Mouse (Mus musculus) liver, embryonic 16.5 days (tissue): ENCODE results near the gene Maob. TPM values are rescaled to one million over a fixed set of nuclear protein-coding genes. Genes with fewer than 3 reads are reported as not detected.

Experiments
- ATAC-seq: fragments of 200-750 bp; cut with Nextera tagmentation; 2 replicates; pipeline ENCODE4 v1.8.0; 2017; ENCODE audit warnings: low read depth, mild to moderate bottlenecking, moderate number of reproducible peaks, moderate library complexity
- H3K27ac ChIP-seq: fragments of 300-500 bp; sonication (generic); 2 replicates; pipeline ENCODE4 v1.5.1; 2014; ENCODE audit warnings: mild to moderate bottlenecking, low read length
- H3K27me3 ChIP-seq: fragments of 300-500 bp; sonication (generic); 2 replicates; pipeline ENCODE4 v1.6.1; 2014; ENCODE audit warnings: low read depth, low read length, mixed read lengths; ENCODE audit not compliant: control insufficient read depth, insufficient read depth
- H3K36me3 ChIP-seq: fragments of 300-500 bp; sonication (generic); 2 replicates; pipeline ENCODE4 v1.6.1; 2014; ENCODE audit warnings: mild to moderate bottlenecking; ENCODE audit not compliant: control insufficient read depth, insufficient read depth
- H3K4me1 ChIP-seq: fragments of 300-500 bp; sonication (generic); 2 replicates; pipeline ENCODE4 v1.6.1; 2014; ENCODE audit warnings: low read depth, low read length, mixed read lengths; ENCODE audit not compliant: control insufficient read depth
- H3K4me2 ChIP-seq: fragments of 300-500 bp; sonication (generic); 2 replicates; pipeline ENCODE4 v1.6.1; 2014; ENCODE audit warnings: low read depth, low read length, mixed read lengths
- H3K4me3 ChIP-seq: fragments of 300-500 bp; sonication (generic); 2 replicates; pipeline ENCODE4 v1.5.1; 2014; ENCODE audit warnings: low read depth, mild to moderate bottlenecking, low read length
- H3K9ac ChIP-seq: fragments of 300-500 bp; sonication (generic); 2 replicates; pipeline ENCODE4 v1.6.1; 2014; ENCODE audit warnings: low read depth, low read length
- H3K9me3 ChIP-seq: fragments of 300-500 bp; sonication (generic); replicated peaks from 2 replicates; pipeline ENCODE4 v1.6.1; 2016; ENCODE audit warnings: low read length; ENCODE audit not compliant: control insufficient read depth
- WGBS: fragments of 180-500 bp; shearing (Covaris S2); extraction: QIAGEN DNeasy Blood & Tissue Kit; methylation state at CpG from one replicate; pipeline ENCODE4 v1.1.7; 2014; ENCODE audit not compliant: insufficient replicate concordance; 5-methylcytosine and 5-hydroxymethylcytosine counted together
- polyA plus RNA-seq: library from polyadenylated mRNA; unstranded; fragments of >200 nt; fragmentation: Nextera tagmentation; extraction: Ambion mirVana; gene quantifications from 2 replicates; pipeline ENCODE4 v1.2.1, GENCODE M21; 2015

Gene Maob
- polyA plus RNA-seq: 62.3 and 62.8 TPM in 2 replicates

DNA sequence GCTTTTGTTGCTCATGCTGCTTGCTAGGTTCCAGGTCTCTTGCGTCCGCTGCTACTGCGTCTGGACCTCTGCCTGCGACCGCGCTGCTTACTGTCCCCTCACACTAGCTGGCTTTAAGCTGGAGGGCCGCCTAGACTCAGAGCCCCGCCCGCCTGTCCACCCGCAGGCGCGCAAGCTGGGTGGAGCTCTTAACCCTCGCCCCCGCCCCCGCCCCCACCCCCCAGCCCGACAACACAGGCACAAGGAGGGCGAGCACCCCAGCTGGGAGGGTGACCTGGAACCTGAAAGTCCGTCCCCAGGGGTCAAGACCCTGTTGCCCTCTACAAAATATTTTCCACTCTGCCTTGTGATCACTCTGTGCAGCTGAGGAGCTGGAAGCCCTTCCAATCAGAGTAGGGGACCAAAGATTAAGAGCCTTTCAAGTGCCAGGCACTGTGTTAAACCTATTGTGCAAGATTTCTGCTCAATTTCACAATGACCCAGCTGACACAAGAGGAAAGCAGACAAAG, at the start of gene Maob:
Gene Maob, minus strand, starts transcription at position 106 of the 509 bp plus-strand sequence.
- no peaks in the 10 kb centered on the region for H3K9me3 ChIP-seq
- 22% methylated on average over 18 of the region's 18 CpGs for WGBS

GRCm38 (mm10) chrX:16860244-16860643, 43.1 kb upstream of the Maob start:
- H3K4me2 ChIP-seq: no peak overlapping the region
- no peak overlapping the region for H3K4me3 ChIP-seq
- ATAC-seq: no peak
- no peak overlapping the region for H3K9ac ChIP-seq
- no peak overlapping the region for H3K27ac ChIP-seq
- H3K9me3 ChIP-seq: no peaks in the 10 kb centered on the region
- H3K36me3 ChIP-seq: no peaks in the 10 kb centered on the region
- H3K27me3 ChIP-seq: no peaks in the 10 kb centered on the region
- no peaks in the 10 kb centered on the region for H3K4me1 ChIP-seq

More for the DNA sequence above, at the start of gene Maob:
- H3K27ac ChIP-seq: peak within 1 kb of the TSS; percentile 41
- no peaks in the 10 kb centered on the region for H3K27me3 ChIP-seq
- peak within 1 kb of the TSS; percentile 20; the same call in 1 of the 2 replicates for H3K9ac ChIP-seq
- H3K4me2 ChIP-seq: peak within 1 kb of the TSS; percentile 13; the same call in 1 of the 2 replicates
- peak; percentile 88 for ATAC-seq
- H3K4me3 ChIP-seq: peak within 1 kb of the TSS; percentile 40
- H3K4me1 ChIP-seq: no peaks in the 10 kb centered on the region
- no peaks in the 10 kb centered on the region for H3K36me3 ChIP-seq

GRCm38 (mm10) chrX:16846034-16846433, 28.9 kb upstream of the Maob start:
- Histone ChIP-seq H3K4me1 (no peaks in the 10 kb centered on the region), H3K9me3 (no peaks in the 10 kb centered on the region), H3K36me3 (no peaks in the 10 kb centered on the region), H3K4me2 (no peak overlapping the region), H3K9ac (no peak overlapping the region), H3K4me3 (no peak overlapping the region), H3K27ac (no peak overlapping the region), H3K27me3 (no peaks in the 10 kb centered on the region)
- WGBS: 63% methylated on average over 2 of the region's 2 CpGs
- no peak for ATAC-seq

DNA sequence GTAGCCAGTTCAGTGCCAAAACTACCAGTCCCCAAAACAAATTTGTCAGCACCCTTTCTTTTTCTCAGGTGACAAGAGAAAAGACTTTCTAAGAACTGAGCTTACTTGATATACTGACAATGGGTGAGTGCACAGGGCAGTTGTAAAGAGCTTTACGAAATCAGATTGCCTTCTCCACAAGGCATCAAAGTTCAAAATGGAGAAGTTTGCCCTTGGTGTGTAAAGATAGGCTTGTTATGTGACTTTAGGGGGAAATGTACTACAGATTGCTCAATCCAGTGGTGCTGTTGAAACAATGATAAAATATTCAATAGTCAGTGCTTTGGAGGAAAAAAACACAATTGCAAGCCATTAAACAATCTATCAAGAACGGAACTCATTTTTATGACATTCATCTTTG, 24.3 kb upstream of the Maob start:
- ATAC-seq: peak; percentile 63; the same call in 1 of the 2 replicates
- Histone ChIP-seq H3K4me1 (no peaks in the 10 kb centered on the region), H3K9ac (no peak overlapping the region), H3K4me2 (no peak overlapping the region), H3K36me3 (no peaks in the 10 kb centered on the region), H3K27me3 (no peaks in the 10 kb centered on the region), H3K27ac (no peak overlapping the region), H3K4me3 (no peak overlapping the region), H3K9me3 (no peaks in the 10 kb centered on the region)
- 46% methylated on average over 2 of the region's 2 CpGs for WGBS

GRCm38 (mm10) chrX:16837293-16837692, 20.1 kb upstream of the Maob start:
- no peak for ATAC-seq
- WGBS: 52% methylated on average over 1 of the region's 1 CpGs
- no peaks in the 10 kb centered on the region for H3K36me3 ChIP-seq
- no peaks in the 10 kb centered on the region for H3K27me3 ChIP-seq
- H3K4me2 ChIP-seq: no peak overlapping the region
- H3K27ac ChIP-seq: no peak overlapping the region
- no peak overlapping the region for H3K4me3 ChIP-seq
- no peaks in the 10 kb centered on the region for H3K4me1 ChIP-seq
- no peak overlapping the region for H3K9ac ChIP-seq
- no peaks in the 10 kb centered on the region for H3K9me3 ChIP-seq

- H3K9ac ChIP-seq: no peak overlapping the region
- no peak overlapping the region for H3K27ac ChIP-seq
- no peak for ATAC-seq
- H3K4me3 ChIP-seq: no peak overlapping the region
- no peak overlapping the region for H3K4me2 ChIP-seq
- H3K27me3 ChIP-seq: no peaks in the 10 kb centered on the region
- no peaks in the 10 kb centered on the region for H3K36me3 ChIP-seq
- no peaks in the 10 kb centered on the region for H3K9me3 ChIP-seq
- no peaks in the 10 kb centered on the region for H3K4me1 ChIP-seq
Observed at GRCm38 (mm10) chrX:16836488-16837082, 19.4 kb upstream of the Maob start.

DNA sequence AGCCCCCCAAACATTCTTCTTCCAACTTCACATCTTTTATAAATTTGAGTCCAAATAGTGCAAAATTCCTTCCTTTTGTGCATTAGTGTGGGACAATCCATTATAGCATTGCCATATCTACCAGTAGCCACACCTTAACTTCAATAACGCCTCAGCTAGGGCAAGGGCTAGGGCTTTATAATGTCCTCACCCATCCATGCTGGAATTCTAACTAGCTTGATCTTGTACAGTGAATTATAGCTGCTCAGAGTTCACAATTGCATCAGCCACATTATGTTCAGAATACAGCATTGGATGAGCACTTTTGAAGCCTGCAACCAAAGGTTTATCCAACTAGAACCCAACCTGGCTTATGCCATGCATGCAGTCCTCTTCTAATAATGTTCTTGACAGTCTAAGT, 8.9 kb upstream of the Maob start:
- no peak overlapping the region for H3K4me3 ChIP-seq
- H3K27ac ChIP-seq: no peak overlapping the region
- no peak overlapping the region for H3K4me2 ChIP-seq
- H3K36me3 ChIP-seq: no peaks in the 10 kb centered on the region
- H3K9me3 ChIP-seq: no peaks in the 10 kb centered on the region
- no peak overlapping the region for H3K9ac ChIP-seq
- no peaks in the 10 kb centered on the region for H3K27me3 ChIP-seq
- whole genome bisulfite sequencing: 50% methylated on average over 1 of the region's 1 CpGs
- no peak for ATAC-seq
- no peaks in the 10 kb centered on the region for H3K4me1 ChIP-seq

GRCm38 (mm10) chrX:16815965-16816364, 1.2 kb downstream of the Maob start:
- Histone ChIP-seq H3K4me3 (peak overlapping the region; percentile 40), H3K27me3 (no peaks in the 10 kb centered on the region), H3K36me3 (no peaks in the 10 kb centered on the region), H3K4me1 (no peaks in the 10 kb centered on the region), H3K9me3 (no peaks in the 10 kb centered on the region), H3K9ac (no peak overlapping the region), H3K4me2 (no peak overlapping the region; the same call in 1 of the 2 replicates), H3K27ac (no peak overlapping the region)
- peak; percentile 42 for ATAC-seq
- WGBS: 49% methylated on average over 3 of the region's 3 CpGs

DNA sequence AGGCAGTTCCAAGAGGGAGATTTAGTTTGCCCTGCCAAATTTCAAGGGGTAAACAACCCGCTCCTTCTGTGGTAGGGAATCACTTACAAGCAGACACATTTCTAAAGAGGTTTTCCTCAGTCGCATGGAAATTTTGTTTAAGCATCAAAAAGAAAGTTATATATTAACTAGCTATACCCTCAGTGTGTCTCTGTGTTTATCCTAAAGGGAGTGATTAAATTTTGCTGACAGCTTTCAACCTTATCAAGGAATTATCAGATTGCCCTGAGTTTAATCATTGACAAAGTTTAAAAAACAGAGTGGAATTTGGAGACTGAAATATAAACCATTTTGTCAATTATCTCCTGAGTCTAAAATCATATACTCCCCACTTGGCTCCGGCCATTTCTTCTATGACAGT, 5.1 kb downstream of the Maob start:
- WGBS: 35% methylated on average over 3 of the region's 3 CpGs
- Histone ChIP-seq H3K4me3 (no peak overlapping the region), H3K27ac (no peak overlapping the region), H3K4me2 (no peak overlapping the region; the same call in 1 of the 2 replicates), H3K9me3 (no peaks in the 10 kb centered on the region), H3K4me1 (no peaks in the 10 kb centered on the region), H3K9ac (no peak overlapping the region), H3K27me3 (no peaks in the 10 kb centered on the region), H3K36me3 (no peaks in the 10 kb centered on the region)
- ATAC-seq: no peak
